Mouse (Mus musculus): ENCODE measurements around the gene Bhlhe23.

Gene Bhlhe23

DNA sequence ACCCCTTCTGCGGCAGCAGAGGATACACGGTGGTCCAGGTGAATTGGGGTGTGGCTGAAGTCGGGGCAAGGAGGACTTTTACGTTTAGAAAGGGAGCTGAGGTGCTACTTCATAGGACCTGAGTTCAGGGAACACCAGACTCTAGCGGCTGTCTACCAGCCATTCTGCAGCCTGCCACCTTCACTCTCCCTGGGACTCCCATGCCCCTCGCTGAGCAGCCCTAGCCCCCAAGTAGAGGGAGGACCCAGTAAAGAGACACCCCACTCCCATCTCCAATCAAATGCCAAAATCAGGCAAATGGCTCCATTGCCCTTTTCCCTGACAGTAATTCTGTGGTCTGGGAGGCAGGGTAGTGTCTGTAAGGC is 51.3 kb downstream of the Bhlhe23 start:
- no peak for DNase-seq (ENCODE audit: low read depth)

- DNase-seq (ENCODE audit: low read depth) = no peak
Measured at GRCm38 (mm10) chr2:180724585-180725413, 51.9 kb downstream of the Bhlhe23 start, which contains the start of gene Slc17a9. Slc17a9 (plus strand) TSS chr2:180725263.
